Mouse (Mus musculus): Measurements from ENCODE around the gene Gm8890.

The Gm8890 gene

DNA sequence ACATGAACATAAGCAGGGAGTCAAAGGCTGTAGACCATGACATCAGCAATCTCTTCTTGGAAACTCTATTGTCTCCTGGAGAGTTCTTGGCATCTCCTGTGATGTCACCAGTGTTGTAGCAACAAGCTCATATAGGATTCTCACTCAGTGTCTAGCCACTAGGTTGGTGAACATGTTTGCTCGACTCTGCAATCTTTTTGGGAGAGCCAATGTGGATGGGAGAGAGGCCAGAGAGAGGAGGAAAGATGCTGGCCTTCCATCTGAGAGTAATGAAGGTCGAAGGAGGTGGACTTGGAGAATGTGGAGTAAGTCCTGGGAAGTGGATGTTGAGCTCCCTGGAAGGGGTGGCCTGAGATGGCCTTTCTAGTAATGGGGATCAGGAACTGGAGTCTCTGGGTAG is at the start of gene Gm8890:
Gene Gm8890, plus strand, starts transcription at position 301 of the 400 bp plus-strand sequence.
- in situ Hi-C loops (cut with MboI, MseI), result loop anchor here (5.0 to 10.0 kb wide), 4 partner anchors 211 to 1011 kb away; partner anchors contain the start of gene Gm5152

DNA sequence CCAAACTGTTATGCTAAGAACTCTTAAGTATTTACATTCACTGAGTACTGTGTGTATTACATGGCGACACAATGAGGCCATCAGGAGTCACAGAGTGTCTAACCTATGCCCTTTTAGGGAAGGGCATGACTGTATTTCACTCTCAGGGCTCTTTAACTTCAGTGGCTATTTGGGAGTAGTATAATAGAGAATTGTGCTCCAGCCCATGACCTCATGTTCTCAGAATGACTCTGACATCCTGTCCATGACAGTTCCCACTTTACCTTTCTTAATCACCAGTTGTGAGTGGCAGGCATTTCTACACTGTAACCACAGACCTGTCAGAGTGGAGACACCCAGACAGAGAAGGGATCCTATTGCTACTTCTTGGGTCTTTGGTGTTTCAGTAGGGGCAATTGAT is 388 bp downstream of the Gm8890 start:
- in situ Hi-C loops (cut with MboI, MseI), result loop anchor here (5.0 to 10.0 kb wide), 4 partner anchors 211 to 1011 kb away; partner anchors contain the start of gene Gm5152
